Mouse (Mus musculus) liver, adult (tissue): ENCODE measurements around the gene Col16a1.

ENCODE experiments used
- GATA4 ChIP-seq: IDR thresholded peaks from 2 replicates; pipeline ENCODE4 v1.6.1; 2014; ENCODE audit warnings: mild to moderate bottlenecking, low read length; ENCODE audit not compliant: insufficient replicate concordance

Col16a1 gene

DNA sequence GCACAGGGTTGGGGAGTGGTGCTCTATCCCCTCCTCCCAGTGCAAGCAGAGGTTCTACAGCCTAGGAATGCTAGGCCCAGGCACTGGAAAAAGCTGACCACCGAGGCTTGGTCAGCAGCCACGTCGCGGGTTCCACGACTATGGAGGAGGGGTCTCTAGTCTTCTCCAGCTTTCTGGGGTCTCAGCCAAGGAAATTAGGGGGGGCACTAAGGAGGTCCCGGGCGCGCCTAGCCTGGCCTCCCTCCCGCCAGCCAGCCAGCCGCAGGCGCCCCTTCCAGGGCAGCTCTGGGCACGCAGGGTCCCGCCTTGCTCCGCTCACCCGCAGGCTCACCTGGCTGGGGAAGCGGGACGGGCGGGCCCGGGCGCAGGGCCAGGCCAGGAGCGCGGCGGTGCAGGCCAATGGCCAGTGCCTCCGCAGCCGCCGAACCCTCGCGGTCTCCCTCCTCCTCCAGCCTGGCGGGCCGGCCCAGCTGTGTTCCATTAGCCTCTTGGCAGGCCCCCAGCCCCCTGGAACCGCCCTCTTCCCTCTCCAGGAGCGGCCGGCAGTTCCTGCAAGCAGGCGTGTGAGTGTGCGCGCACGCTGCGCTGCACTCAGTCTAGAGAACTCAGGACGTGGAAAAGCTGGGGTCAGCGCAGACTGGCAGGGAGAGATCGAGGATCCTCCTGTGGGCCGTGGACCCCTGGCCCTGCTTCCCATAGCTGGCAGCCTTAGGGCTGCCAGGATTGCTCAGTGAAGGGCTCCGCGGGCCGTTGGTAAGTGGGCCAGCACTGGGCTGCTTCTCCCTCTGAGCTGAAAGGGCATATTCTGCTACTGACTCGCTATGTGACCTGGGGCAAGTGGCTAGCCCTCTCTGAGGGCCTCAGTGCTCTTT is at the start of gene Col16a1:
Gene Col16a1 (plus strand): TSS at position 510 of the 872 bp plus-strand sequence.
- TF ChIP-seq GATA4 = no peak

DNA sequence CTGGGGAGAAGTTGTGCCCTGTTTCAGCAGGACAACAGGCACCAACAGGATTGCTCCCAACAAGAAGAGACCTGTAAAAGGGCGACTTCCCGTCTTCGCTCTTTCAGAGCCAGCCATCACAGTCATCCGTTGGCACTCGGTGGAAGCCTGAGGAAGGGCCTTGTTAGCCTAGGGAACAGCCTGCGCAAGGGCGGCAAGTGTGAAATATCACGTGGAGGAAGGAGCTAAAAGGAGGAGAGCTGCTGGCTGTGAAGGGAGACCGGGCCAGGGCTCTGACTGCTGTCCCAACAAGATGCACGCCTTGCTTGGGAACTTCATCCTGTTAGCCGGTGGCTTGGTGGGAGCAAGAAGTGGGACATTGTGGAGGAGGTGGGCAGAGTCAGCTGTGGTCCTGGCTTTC is 49.5 kb upstream of the Col16a1 start:
- no peak for TF ChIP-seq GATA4

DNA sequence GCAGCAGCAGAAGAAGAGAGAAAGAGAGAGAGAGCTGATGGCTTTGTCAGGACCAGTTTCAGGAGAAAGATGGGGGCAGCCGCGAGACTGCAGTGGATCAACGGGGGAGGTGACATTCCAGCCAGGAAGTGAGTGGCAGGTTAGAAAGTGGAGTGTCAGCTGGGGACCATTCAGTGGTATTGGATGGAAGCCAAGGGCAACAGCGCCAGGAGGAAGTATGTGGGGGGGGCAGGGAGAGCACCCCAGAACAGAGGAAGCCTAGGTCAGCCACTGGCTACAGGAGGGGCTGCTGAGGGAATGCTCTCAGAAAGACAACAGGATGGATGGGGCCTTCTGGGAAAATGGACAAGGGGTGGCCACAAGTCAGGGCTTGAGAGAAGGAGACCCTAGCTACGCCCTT is 45.9 kb upstream of the Col16a1 start:
- no peak for TF ChIP-seq GATA4

DNA sequence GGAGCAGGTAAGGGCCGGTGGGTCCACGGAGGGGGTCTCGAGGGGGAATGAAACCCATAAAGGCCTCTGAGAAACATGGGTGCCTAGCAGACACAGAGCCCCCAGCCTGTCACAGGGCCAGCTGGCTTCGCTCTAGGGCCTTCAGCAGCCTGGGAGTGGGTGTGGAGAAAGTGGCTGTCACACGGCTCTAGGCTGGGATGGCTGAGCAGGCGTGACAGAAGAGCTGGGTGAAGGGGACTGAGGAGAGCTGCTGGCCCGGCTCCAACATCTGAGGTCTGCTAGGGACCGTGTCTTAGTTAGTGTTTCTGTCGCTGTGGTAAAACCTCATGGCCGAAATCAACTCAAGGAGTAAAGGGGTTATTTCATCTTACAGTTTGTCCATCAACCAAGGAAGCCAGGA is 45.5 kb upstream of the Col16a1 start:
- TF ChIP-seq GATA4 = no peak

DNA sequence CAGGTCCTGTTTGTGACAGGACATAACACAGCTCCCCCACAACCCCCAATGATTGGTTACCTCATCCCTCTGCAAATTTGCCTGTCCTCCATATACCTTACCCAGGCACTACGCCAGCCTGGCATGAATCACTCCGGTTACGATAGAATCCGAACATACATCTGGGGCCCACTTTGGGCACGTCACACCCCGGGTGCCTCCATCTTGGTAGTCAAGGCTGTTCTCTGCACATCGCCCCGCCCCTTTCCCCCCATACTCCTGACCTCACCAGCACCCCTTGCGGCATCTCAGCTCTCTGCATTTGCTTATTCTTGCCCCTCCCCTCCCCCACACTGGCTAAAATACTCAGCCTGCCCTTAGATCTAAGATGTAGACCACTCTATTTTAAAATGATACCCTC is 42.0 kb upstream of the Col16a1 start:
- no peak for TF ChIP-seq GATA4

DNA sequence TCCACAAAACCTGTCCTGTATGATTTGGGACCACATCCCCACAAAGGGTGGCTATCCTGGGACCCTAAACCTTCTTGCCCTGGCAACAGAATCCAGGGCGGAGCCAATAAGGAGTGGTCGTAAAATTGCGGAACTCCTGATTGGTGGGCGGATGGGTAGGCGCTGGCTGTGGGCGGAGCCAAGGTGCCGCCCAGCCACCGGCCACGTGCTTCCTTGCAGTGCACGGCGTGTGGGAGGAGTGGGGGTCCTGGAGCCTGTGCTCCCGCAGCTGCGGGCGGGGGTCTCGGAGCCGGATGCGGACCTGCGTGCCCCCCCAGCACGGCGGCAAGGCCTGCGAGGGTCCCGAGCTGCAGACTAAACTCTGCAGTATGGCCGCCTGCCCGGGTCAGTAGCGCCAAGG is 41.1 kb upstream of the Col16a1 start:
- no peak for TF ChIP-seq GATA4

DNA sequence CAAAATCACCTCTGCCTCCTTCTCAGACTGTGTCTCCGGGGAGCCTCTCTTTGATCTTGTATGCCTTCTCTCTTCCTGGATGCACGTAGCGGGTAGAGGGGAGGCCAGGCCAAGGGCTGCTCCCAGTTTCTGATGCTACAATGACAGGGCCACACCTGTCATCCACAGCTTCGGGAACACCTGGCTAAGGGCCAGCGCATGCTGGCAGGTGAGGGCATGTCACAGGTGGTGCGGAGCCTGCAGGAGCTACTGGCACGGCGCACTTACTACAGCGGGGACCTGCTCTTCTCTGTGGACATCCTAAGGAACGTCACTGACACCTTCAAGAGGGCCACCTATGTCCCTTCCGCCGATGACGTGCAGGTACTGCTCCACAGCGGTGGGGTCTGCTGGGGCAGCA is 38.6 kb upstream of the Col16a1 start:
- no peak for TF ChIP-seq GATA4

DNA sequence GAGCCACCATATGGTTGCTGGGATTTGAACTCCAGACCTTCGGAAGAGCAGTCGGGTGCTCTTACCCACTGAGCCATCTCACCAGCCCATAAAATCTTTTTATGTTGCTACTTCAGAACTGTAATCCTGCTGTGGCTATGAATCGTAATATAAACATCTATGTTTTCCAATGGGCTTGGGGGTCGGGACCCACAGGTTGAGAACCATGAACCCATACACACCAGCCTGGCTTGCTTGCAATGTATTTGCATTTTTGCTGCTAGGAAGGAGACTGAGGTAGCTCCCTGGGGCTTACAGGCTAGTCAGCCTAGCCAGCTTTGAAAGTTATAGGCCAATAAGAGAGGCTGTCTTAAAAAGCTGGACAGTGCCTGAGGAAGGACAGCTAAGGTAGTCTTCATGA is 36.9 kb upstream of the Col16a1 start:
- TF ChIP-seq GATA4 = no peak

DNA sequence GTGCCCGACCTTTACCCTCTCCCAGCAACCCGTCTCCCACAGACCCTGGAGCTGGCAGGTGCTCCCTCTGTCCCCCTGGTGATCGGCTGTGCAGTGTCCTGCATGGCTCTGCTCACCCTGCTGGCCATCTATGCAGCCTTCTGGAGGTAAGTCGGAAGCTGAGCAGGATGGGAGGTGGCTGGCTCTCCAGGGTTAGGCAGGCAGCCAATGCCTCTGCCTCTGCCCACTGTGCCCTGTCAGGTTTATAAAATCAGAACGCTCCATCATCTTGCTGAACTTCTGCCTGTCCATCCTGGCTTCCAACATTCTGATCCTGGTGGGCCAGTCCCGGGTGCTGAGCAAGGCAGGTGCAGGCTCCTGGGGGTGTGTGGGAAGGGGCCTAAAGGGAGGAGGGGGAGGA is 35.4 kb upstream of the Col16a1 start:
- TF ChIP-seq GATA4 = no peak

DNA sequence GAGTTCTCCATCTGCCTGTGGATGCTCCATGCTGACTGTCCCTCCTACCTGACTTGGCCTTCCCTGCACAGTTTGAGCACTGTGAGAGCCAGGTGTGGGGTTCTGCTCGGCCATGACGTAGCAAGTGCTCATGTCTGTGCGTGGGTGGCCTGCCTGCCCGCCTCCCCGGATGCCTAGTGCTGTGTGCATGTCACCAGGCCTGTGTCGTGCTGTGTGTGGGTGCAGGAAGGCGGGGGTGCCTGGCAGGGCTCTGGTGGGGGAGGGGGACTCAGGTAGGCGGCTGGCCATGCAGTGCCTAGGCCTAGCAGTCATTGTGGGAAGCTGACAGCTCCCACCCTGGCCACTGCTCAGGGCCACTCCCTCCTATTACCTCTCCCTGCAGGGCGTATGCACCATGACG is 34.5 kb upstream of the Col16a1 start:
- no peak for TF ChIP-seq GATA4

DNA sequence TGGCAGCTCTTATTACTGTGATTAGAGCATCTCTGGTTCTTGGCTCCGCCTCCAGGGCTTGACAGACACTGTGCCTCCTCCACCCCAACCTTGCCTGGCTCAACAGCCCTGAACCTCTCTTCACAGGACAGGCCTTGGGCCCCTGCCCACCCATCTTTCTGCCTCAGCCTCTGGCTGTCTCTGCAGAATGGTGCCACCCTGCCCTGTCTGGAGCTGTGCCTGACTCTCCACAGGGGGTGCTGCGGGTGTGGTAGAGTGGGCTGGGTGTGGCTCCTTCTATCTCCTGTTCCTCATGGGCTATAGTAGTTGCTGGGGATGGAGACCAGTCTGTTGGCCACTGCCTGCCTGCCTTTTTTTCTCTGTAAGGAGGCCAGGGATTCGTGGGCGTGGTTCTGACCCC is 31.6 kb upstream of the Col16a1 start:
- no peak for TF ChIP-seq GATA4

DNA sequence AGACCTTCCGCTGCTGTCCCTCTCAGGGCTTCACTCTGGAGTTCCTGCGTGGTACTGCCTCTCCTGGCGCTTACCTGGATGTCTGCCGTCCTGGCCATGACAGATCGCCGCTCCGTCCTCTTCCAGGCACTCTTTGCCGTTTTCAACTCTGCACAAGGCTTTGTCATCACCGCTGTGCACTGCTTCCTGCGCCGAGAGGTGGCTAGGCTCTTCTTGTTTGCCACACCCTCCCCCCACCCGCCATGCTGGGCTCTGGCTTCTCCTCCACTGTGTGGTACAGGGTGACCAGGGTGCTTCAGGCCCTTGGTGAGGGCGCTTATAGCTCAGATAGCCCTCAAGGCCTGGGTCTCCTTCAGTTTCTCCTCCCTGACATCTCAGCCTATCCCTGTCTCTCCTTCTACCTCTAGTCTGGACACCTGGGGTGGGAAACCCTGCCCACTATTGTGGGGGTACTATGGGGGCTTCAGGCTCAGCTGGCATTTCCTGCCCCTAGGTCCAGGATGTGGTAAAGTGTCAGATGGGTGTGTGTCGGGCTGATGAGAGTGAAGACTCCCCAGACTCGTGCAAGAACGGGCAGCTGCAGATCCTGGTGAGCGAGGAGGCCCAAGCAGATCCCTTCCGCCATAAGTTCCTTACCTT is 30.5 kb upstream of the Col16a1 start:
- no peak for TF ChIP-seq GATA4

DNA sequence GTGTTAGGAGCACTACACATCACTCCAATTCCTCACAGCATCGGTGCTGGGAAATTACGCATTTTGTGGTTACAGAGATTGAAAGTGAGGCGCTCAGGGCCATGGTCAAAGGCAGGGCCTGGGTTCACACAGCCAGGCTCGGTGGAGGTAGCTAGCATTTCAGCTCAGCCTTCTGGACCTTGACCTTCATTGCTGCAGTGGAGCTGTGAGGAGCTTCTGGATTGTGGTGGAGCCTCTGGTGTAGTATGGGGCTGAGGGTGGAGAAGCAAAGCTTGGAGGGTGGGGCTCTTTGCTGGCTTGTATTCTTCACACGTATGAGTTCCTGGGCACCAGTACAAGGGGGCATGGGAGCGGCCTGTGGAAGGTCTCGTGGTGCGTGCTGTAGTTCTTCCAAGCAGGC is 24.7 kb upstream of the Col16a1 start:
- TF ChIP-seq GATA4 = no peak

DNA sequence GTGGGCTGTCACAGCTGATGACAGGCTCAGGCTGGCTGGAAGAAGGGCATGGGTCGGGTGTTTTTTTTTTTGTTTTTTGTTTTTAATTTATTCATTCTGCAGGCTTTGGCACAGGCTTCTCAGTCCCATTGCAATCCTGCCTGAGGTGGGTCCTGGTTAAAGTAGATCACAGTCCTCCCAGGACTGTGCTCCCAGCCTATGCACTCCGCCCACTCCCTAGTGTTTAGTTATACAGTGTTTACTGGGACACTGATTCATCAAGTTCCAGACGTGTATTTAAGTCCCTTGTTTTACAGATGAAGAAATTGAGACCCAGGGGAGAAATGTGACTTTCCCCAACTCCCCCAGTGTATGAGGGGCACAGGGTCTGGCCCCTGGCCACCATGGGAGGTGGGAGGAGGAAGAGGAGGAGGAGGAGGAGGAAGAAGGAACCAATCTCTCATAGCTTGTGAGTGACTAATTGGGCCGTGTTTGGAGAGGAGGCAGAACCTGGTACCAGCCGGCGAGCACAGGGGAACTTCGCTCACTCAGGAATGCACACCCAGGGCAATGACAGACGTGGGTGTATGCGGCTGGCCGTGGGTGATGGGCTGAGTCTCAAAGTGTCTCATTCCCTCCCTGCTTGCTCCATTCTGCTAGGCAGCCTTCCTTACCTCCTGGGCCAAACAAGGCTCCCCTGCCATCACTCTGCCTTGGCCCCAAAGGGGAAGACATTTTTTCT is 24.0 kb upstream of the Col16a1 start:
- no peak for TF ChIP-seq GATA4

DNA sequence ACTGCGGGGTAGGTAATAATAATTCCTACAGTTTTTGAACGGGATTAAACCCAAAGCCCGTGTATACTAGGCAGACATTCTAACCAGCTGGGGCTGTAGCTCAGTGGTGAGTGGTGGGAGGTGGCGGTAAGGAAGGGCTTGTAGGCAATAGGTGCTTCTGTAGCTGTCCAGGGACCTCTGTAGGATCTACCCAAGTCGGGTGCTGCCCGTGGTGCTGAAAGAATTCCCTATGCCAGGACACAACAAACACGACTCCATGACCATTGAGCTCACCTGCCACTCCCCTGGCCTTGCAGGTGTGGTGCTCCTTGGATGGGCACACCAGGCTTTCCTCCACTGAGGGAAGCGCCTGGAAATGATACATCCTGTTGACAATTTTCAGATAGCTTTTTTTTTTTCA is 22.1 kb upstream of the Col16a1 start:
- no peak for TF ChIP-seq GATA4

DNA sequence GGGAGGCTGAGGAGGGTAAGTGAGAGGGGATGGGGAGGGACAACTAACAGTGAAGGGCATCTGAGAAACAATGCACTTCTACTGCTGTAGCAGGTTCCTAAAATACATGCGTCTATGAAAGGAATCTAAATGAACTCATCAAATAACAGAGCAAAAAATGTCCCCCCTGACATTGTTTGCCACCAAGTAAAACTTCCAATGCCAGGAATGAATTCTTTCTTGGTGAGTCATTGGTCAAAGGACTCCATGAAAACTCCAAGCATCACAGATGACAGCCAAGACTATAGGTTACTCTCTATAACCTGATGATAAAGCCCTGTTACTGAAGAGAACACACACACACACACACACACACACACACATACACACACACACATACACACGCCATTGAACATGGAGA is 16.5 kb upstream of the Col16a1 start:
- no peak for TF ChIP-seq GATA4
